In the genomic region with DNA sequence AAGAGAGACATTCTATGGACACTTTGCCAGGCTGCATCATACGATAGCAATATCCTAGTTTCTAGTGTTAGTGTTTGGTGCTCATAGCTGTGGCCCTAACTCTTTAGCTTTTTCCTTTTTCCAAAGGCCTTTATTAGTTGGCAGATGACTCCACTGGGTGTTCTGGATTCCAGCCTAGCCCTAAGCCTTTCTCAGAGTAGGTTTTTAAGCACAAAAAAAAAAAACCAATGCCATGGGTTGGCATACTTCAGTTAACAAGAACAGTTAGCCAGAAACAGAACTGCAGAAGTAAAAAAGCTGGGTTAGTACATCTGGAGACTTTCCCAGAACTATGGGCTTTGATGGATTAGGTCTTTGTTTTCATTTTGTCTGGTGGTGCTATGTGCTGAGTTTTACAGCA, we compare ENCODE assay signal across 21 mouse cellular contexts. TPM values are rescaled to one million over a fixed set of nuclear protein-coding genes. Genes with fewer than 3 reads are reported as not detected.
A peak's percentile ranks its signal among the peaks of the same experiment; 100 is the strongest.
DNase-seq lines count a peak whose midpoint lies in the region; ATAC-seq and TF ChIP-seq lines count a peak whose summit lies in the region.
"Had no signal": no experiment of that assay in that cellular context is flagged by ENCODE, and none has a peak within 500 bp of the region (broad histone marks: within the 10 kb centered on the region; RNA-seq: fewer than 3 reads in every experiment).

No protein-coding gene starts in this region.

- no peak overlapping the region for H3K9ac ChIP-seq in hindbrain, postnatal 0 days (replicated peaks; ENCODE audit: low read length)
- H3K9ac ChIP-seq in hindbrain, embryonic 11.5 days (ENCODE audit: low read depth, low read length), result no peak overlapping the region
- no peak overlapping the region for H3K9ac ChIP-seq in neural tube, embryonic 15.5 days (replicated peaks)
- H3K9ac ChIP-seq: embryonic facial prominence, embryonic 13.5 days; forebrain, embryonic 15.5 days; heart, embryonic 13.5 days; hindbrain, embryonic 13.5 days; intestine, embryonic 15.5 days had no signal

- ATAC-seq in hindbrain, postnatal 0 days, result no peak
- ATAC-seq in hindbrain, embryonic 11.5 days (ENCODE audit: low FRiP score), result no peak
- ATAC-seq in neural tube, embryonic 15.5 days (ENCODE audit: low FRiP score), result no peak
- ATAC-seq: forebrain, embryonic 15.5 days; intestine, embryonic 15.5 days had no signal

- H3K4me2 ChIP-seq in hindbrain, postnatal 0 days (ENCODE audit: low read depth, low read length), result no peak overlapping the region
- no peak overlapping the region for H3K4me2 ChIP-seq in hindbrain, embryonic 11.5 days (replicated peaks; ENCODE audit: low read depth, low read length)
- H3K4me2 ChIP-seq in neural tube, embryonic 15.5 days, result no peak overlapping the region
- H3K4me2 ChIP-seq: embryonic facial prominence, embryonic 13.5 days; forebrain, embryonic 15.5 days; heart, embryonic 13.5 days; hindbrain, embryonic 13.5 days; intestine, embryonic 15.5 days had no signal

- H3K36me3 ChIP-seq in hindbrain, postnatal 0 days (ENCODE audit: insufficient read depth, low read length), result peaks cover 7% of the 10 kb centered on the region; the same call in 1 of the 2 replicates
- H3K36me3 ChIP-seq in hindbrain, embryonic 11.5 days (ENCODE audit: control insufficient read depth, insufficient read depth, low read length), result peaks cover under 1% of the 10 kb centered on the region; the same call in 1 of the 2 replicates
- peaks cover 11% of the 10 kb centered on the region for H3K36me3 ChIP-seq in neural tube, embryonic 15.5 days
- H3K36me3 ChIP-seq: intestine, embryonic 15.5 days had no signal

- H3K4me3 ChIP-seq in hindbrain, postnatal 0 days (ENCODE audit: low read length), result no peak overlapping the region
- H3K4me3 ChIP-seq in hindbrain, embryonic 11.5 days (ENCODE audit: low read depth, low read length), result no peak overlapping the region
- H3K4me3 ChIP-seq in neural tube, embryonic 15.5 days (replicated peaks), result no peak overlapping the region
- H3K4me3 ChIP-seq: embryonic facial prominence, embryonic 13.5 days; forebrain, embryonic 10.5 days; forebrain, embryonic 15.5 days; heart, embryonic 13.5 days; hindbrain, embryonic 13.5 days; intestine, embryonic 15.5 days had no signal

- no peak for TF ChIP-seq CTCF in hindbrain, postnatal 0 days (IDR thresholded peaks at IDR 0.05; ENCODE audit: low read depth)

- H3K27ac ChIP-seq in hindbrain, postnatal 0 days, result no peak overlapping the region
- no peak overlapping the region for H3K27ac ChIP-seq in hindbrain, embryonic 11.5 days (ENCODE audit: low read depth, low read length)
- no peak overlapping the region for H3K27ac ChIP-seq in neural tube, embryonic 15.5 days (replicated peaks)
- H3K27ac ChIP-seq: embryonic facial prominence, embryonic 13.5 days; forebrain, embryonic 10.5 days; forebrain, embryonic 15.5 days; heart, embryonic 13.5 days; hindbrain, embryonic 13.5 days; intestine, embryonic 15.5 days had no signal

- H3K9me3 ChIP-seq in hindbrain, postnatal 0 days (ENCODE audit: low read length), result no peaks in the 10 kb centered on the region
- no peaks in the 10 kb centered on the region for H3K9me3 ChIP-seq in hindbrain, embryonic 11.5 days (ENCODE audit: control insufficient read depth, low read length)
- H3K9me3 ChIP-seq in neural tube, embryonic 15.5 days (replicated peaks), result no peaks in the 10 kb centered on the region
- H3K9me3 ChIP-seq: embryonic facial prominence, embryonic 13.5 days; forebrain, embryonic 10.5 days; forebrain, embryonic 15.5 days; heart, embryonic 13.5 days; hindbrain, embryonic 13.5 days; intestine, embryonic 15.5 days had no signal

- 70% methylated on average over 1 of the region's 1 CpGs for WGBS in hindbrain, postnatal 0 days
- WGBS in hindbrain, embryonic 11.5 days, result 88% methylated on average over 1 of the region's 1 CpGs
- WGBS in neural tube, embryonic 15.5 days, result 88% methylated on average over 1 of the region's 1 CpGs

- H3K27me3 ChIP-seq in hindbrain, postnatal 0 days (ENCODE audit: insufficient read depth, low read length), result no peaks in the 10 kb centered on the region
- H3K27me3 ChIP-seq in hindbrain, embryonic 11.5 days (ENCODE audit: control insufficient read depth, insufficient read depth, low read length), result no peaks in the 10 kb centered on the region
- H3K27me3 ChIP-seq in neural tube, embryonic 15.5 days (replicated peaks), result no peaks in the 10 kb centered on the region
- H3K27me3 ChIP-seq: embryonic facial prominence, embryonic 13.5 days; forebrain, embryonic 15.5 days; heart, embryonic 13.5 days; hindbrain, embryonic 13.5 days; intestine, embryonic 15.5 days had no signal

- peak; percentile 15 to 26 for DNase-seq in cerebellum, postnatal 25 days
- no peak for DNase-seq in cerebellum, postnatal 10 days
- DNase-seq in hindbrain, postnatal 0 days (ENCODE audit: low spot score), result peak; percentile 7
- no peak for DNase-seq in hindbrain, embryonic 11.5 days (ENCODE audit: low spot score)
- DNase-seq in Muller cell, postnatal 12 days (ENCODE audit: inconsistent ontology term), result peak; percentile 37
- peak; percentile 48 for DNase-seq in brain, adult 2 months (ENCODE audit: low read depth, low spot score)
- no peak for DNase-seq in thymus, postnatal 4 days
- DNase-seq: adrenal gland, adult 8-10 months; adrenal gland, postnatal 36 days; cerebellum, adult 11-12 months; cerebellum, postnatal 14 days; gastrocnemius, postnatal 14 days; heart, postnatal 36 days; kidney, adult 18-20 months had no signal

- no peaks in the 10 kb centered on the region for H3K4me1 ChIP-seq in hindbrain, postnatal 0 days (ENCODE audit: insufficient read depth, low read length)
- H3K4me1 ChIP-seq in hindbrain, embryonic 11.5 days (replicated peaks; ENCODE audit: control insufficient read depth, insufficient read depth, low read length), result no peaks in the 10 kb centered on the region
- no peaks in the 10 kb centered on the region for H3K4me1 ChIP-seq in neural tube, embryonic 15.5 days
- H3K4me1 ChIP-seq: embryonic facial prominence, embryonic 13.5 days; forebrain, embryonic 15.5 days; heart, embryonic 13.5 days; hindbrain, embryonic 13.5 days; intestine, embryonic 15.5 days had no signal

RNA-seq across cellular contexts. Expression of gene Ctsl, which starts 12.2 kb away (rescaled TPM):
- 103 and 116 TPM in 2 replicates for total RNA-seq in hindbrain, postnatal 0 days (2014; rRNA removed)
- polyA plus RNA-seq in hindbrain, postnatal 0 days (2015; fragmentation: Nextera tagmentation; extraction: Ambion mirVana), result 203 and 219 TPM in 2 replicates
- polyA plus RNA-seq in hindbrain, embryonic 11.5 days (2014; fragmentation: Nextera tagmentation; extraction: Ambion mirVana), result 122 and 135 TPM in 2 replicates
- polyA plus RNA-seq in neural tube, embryonic 15.5 days (2015; fragmentation: Nextera tagmentation; extraction: Ambion mirVana), result 168 and 392 TPM in 2 replicates

RNA-seq across cellular contexts. Expression of gene Aaed1, which starts 46.0 kb away (rescaled TPM):
- 10.5 and 13.5 TPM in 2 replicates for total RNA-seq in hindbrain, postnatal 0 days (2014; rRNA removed)
- 16.0 and 18.6 TPM in 2 replicates for polyA plus RNA-seq in hindbrain, postnatal 0 days (2015; fragmentation: Nextera tagmentation; extraction: Ambion mirVana)
- 16.9 and 21.6 TPM in 2 replicates for polyA plus RNA-seq in hindbrain, embryonic 11.5 days (2014; fragmentation: Nextera tagmentation; extraction: Ambion mirVana)
- polyA plus RNA-seq in neural tube, embryonic 15.5 days (2015; fragmentation: Nextera tagmentation; extraction: Ambion mirVana), result 17.4 and 24.5 TPM in 2 replicates

Comparison
In these comparisons a context has a peak if more than half of its experiments do, and no peak if none do; other contexts are left out.
1. DNase-seq: peak in cerebellum, postnatal 25 days (2 of 2), hindbrain, postnatal 0 days (single experiment), Muller cell, postnatal 12 days (single experiment) and brain, adult 2 months (single experiment); none in cerebellum, postnatal 10 days (0 of 2), hindbrain, embryonic 11.5 days (single experiment) and thymus, postnatal 4 days (single experiment).